Mouse (Mus musculus): ENCODE data around the gene Tas1r1.

DNA sequence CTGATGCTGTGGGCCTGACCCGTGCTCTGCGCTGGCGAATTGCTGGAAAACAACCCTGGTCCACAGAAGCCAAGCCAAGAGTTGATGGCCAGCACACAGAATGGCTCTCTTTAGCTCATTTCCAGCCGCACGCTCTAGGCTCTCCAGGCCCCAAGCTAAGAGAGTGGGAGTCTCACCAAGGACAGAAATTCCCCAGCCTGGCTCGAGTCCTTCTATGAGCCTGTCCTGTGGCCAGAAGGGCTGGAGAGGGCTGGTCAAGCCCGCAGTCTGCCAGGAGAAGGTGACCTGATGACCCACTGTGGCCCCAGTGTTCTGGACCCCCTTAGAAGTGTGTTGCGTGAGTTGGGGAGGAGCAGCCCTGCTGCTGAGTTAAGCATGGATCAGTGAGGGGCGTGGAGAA lies 38.8 kb upstream of the Tas1r1 start:
- TF ChIP-seq CTCF (conservative IDR thresholded peaks at IDR 0.05; ENCODE audit: low read length) (no peak), POU5F1 (IDR thresholded peaks at IDR 0.05; ENCODE audit: borderline replicate concordance, low read length) (no peak), NANOG (IDR thresholded peaks at IDR 0.05; ENCODE audit: borderline replicate concordance, low read length) (no peak)

Measured in E14TG2a.4 (cell line).